Mouse (Mus musculus): ENCODE data around the gene Lhfpl5. TPM values are rescaled to one million over a fixed set of nuclear protein-coding genes. Genes with fewer than 3 reads are reported as not detected.

The Lhfpl5 gene
- polyA plus RNA-seq, 1 experiment from 2014 or later: 0.87 TPM

- Histone ChIP-seq H3K36me3 (ENCODE audit: control insufficient read depth, insufficient read depth, low read length) (no peaks in the 10 kb centered on the region), H3K4me2 (ENCODE audit: low read depth, low read length) (no peak overlapping the region), H3K4me1 (ENCODE audit: control insufficient read depth, insufficient read depth, low read length) (peaks cover 7% of the 10 kb centered on the region; the same call in 1 of the 2 replicates), H3K4me3 (replicated peaks; ENCODE audit: low read length) (no peak overlapping the region), H3K9ac (ENCODE audit: low read length) (no peak overlapping the region), H3K27ac (ENCODE audit: low read length) (no peak overlapping the region), H3K27me3 (ENCODE audit: control insufficient read depth, insufficient read depth, low read length) (no peaks in the 10 kb centered on the region), H3K9me3 (replicated peaks; ENCODE audit: control insufficient read depth, low read length) (no peaks in the 10 kb centered on the region)
- no peak for ATAC-seq (ENCODE audit: insufficient read depth, low FRiP score)
Measured at GRCm38 (mm10) chr17:28565181-28565580, 10.3 kb upstream of the Lhfpl5 start.

- ATAC-seq (ENCODE audit: insufficient read depth, low FRiP score): no peak
Measured at GRCm38 (mm10) chr17:28567541-28567940, 7.9 kb upstream of the Lhfpl5 start.

GRCm38 (mm10) chr17:28571868-28572267 is 3.6 kb upstream of the Lhfpl5 start:
- no peak overlapping the region for H3K4me3 ChIP-seq (replicated peaks; ENCODE audit: low read length)
- H3K36me3 ChIP-seq (ENCODE audit: control insufficient read depth, insufficient read depth, low read length): no peaks in the 10 kb centered on the region
- no peak overlapping the region for H3K9ac ChIP-seq (ENCODE audit: low read length)
- ATAC-seq (ENCODE audit: insufficient read depth, low FRiP score): no peak
- no peak overlapping the region for H3K4me2 ChIP-seq (ENCODE audit: low read depth, low read length)
- peaks cover 4% of the 10 kb centered on the region for H3K4me1 ChIP-seq (ENCODE audit: control insufficient read depth, insufficient read depth, low read length)
- WGBS: 67% methylated on average over 3 of the region's 3 CpGs
- no peaks in the 10 kb centered on the region for H3K27me3 ChIP-seq (ENCODE audit: control insufficient read depth, insufficient read depth, low read length)
- no peak overlapping the region for H3K27ac ChIP-seq (ENCODE audit: low read length)
- no peaks in the 10 kb centered on the region for H3K9me3 ChIP-seq (replicated peaks; ENCODE audit: control insufficient read depth, low read length)

More at GRCm38 (mm10) chr17:28567541-28567940, 7.9 kb upstream of the Lhfpl5 start:
- WGBS: 40% methylated on average over 3 of the region's 3 CpGs
- Histone ChIP-seq H3K9ac (ENCODE audit: low read length) (no peak overlapping the region), H3K4me1 (ENCODE audit: control insufficient read depth, insufficient read depth, low read length) (no peaks in the 10 kb centered on the region), H3K9me3 (replicated peaks; ENCODE audit: control insufficient read depth, low read length) (no peaks in the 10 kb centered on the region), H3K36me3 (ENCODE audit: control insufficient read depth, insufficient read depth, low read length) (no peaks in the 10 kb centered on the region), H3K4me2 (ENCODE audit: low read depth, low read length) (no peak overlapping the region), H3K4me3 (replicated peaks; ENCODE audit: low read length) (no peak overlapping the region), H3K27me3 (ENCODE audit: control insufficient read depth, insufficient read depth, low read length) (no peaks in the 10 kb centered on the region), H3K27ac (ENCODE audit: low read length) (no peak overlapping the region)

- no peaks in the 10 kb centered on the region for H3K36me3 ChIP-seq (ENCODE audit: control insufficient read depth, insufficient read depth, low read length)
- no peaks in the 10 kb centered on the region for H3K9me3 ChIP-seq (replicated peaks; ENCODE audit: control insufficient read depth, low read length)
- H3K4me1 ChIP-seq (ENCODE audit: control insufficient read depth, insufficient read depth, low read length): peaks cover 4% of the 10 kb centered on the region
- H3K4me3 ChIP-seq (replicated peaks; ENCODE audit: low read length): no peak overlapping the region
- H3K27ac ChIP-seq (ENCODE audit: low read length): no peak overlapping the region
- H3K27me3 ChIP-seq (ENCODE audit: control insufficient read depth, insufficient read depth, low read length): no peaks in the 10 kb centered on the region
- ATAC-seq (ENCODE audit: insufficient read depth, low FRiP score): no peak
- 71% methylated on average over 7 of the region's 7 CpGs for WGBS
- no peak overlapping the region for H3K4me2 ChIP-seq (ENCODE audit: low read depth, low read length)
- no peak overlapping the region for H3K9ac ChIP-seq (ENCODE audit: low read length)
Measured at GRCm38 (mm10) chr17:28572521-28572920, 2.9 kb upstream of the Lhfpl5 start.

GRCm38 (mm10) chr17:28572941-28573340 is 2.5 kb upstream of the Lhfpl5 start:
- H3K4me2 ChIP-seq (ENCODE audit: low read depth, low read length): no peak overlapping the region
- 80% methylated on average over 6 of the region's 6 CpGs for WGBS
- H3K27ac ChIP-seq (ENCODE audit: low read length): no peak overlapping the region
- no peaks in the 10 kb centered on the region for H3K9me3 ChIP-seq (replicated peaks; ENCODE audit: control insufficient read depth, low read length)
- peaks cover 4% of the 10 kb centered on the region for H3K4me1 ChIP-seq (ENCODE audit: control insufficient read depth, insufficient read depth, low read length)
- H3K27me3 ChIP-seq (ENCODE audit: control insufficient read depth, insufficient read depth, low read length): no peaks in the 10 kb centered on the region
- no peak overlapping the region for H3K4me3 ChIP-seq (replicated peaks; ENCODE audit: low read length)
- H3K36me3 ChIP-seq (ENCODE audit: control insufficient read depth, insufficient read depth, low read length): no peaks in the 10 kb centered on the region
- ATAC-seq (ENCODE audit: insufficient read depth, low FRiP score): no peak
- no peak overlapping the region for H3K9ac ChIP-seq (ENCODE audit: low read length)

GRCm38 (mm10) chr17:28580396-28580795 is 5.0 kb downstream of the Lhfpl5 start:
- Histone ChIP-seq H3K4me1 (ENCODE audit: control insufficient read depth, insufficient read depth, low read length) (peaks cover 4% of the 10 kb centered on the region), H3K9me3 (replicated peaks; ENCODE audit: control insufficient read depth, low read length) (no peaks in the 10 kb centered on the region), H3K4me2 (ENCODE audit: low read depth, low read length) (no peak overlapping the region), H3K27me3 (ENCODE audit: control insufficient read depth, insufficient read depth, low read length) (no peaks in the 10 kb centered on the region), H3K4me3 (replicated peaks; ENCODE audit: low read length) (no peak overlapping the region), H3K9ac (ENCODE audit: low read length) (no peak overlapping the region), H3K27ac (ENCODE audit: low read length) (no peak overlapping the region), H3K36me3 (ENCODE audit: control insufficient read depth, insufficient read depth, low read length) (no peaks in the 10 kb centered on the region)
- WGBS: 3% methylated on average over 9 of the region's 9 CpGs
- ATAC-seq (ENCODE audit: insufficient read depth, low FRiP score): no peak; the same call in 1 of the 2 replicates

- H3K27me3 ChIP-seq (ENCODE audit: control insufficient read depth, insufficient read depth, low read length): no peaks in the 10 kb centered on the region
- H3K4me3 ChIP-seq (replicated peaks; ENCODE audit: low read length): no peak overlapping the region
- H3K4me2 ChIP-seq (ENCODE audit: low read depth, low read length): no peak overlapping the region
- no peaks in the 10 kb centered on the region for H3K36me3 ChIP-seq (ENCODE audit: control insufficient read depth, insufficient read depth, low read length)
- H3K9me3 ChIP-seq (replicated peaks; ENCODE audit: control insufficient read depth, low read length): no peaks in the 10 kb centered on the region
- WGBS: 54% methylated on average over 2 of the region's 2 CpGs
- no peaks in the 10 kb centered on the region for H3K4me1 ChIP-seq (ENCODE audit: control insufficient read depth, insufficient read depth, low read length)
- H3K9ac ChIP-seq (ENCODE audit: low read length): no peak overlapping the region
- H3K27ac ChIP-seq (ENCODE audit: low read length): no peak overlapping the region
- ATAC-seq (ENCODE audit: insufficient read depth, low FRiP score): no peak
Measured at GRCm38 (mm10) chr17:28581056-28581455, 5.6 kb downstream of the Lhfpl5 start.

- 74% methylated on average over 3 of the region's 3 CpGs for WGBS
- H3K27me3 ChIP-seq (ENCODE audit: control insufficient read depth, insufficient read depth, low read length): no peaks in the 10 kb centered on the region
- H3K4me3 ChIP-seq (replicated peaks; ENCODE audit: low read length): no peak overlapping the region
- H3K27ac ChIP-seq (ENCODE audit: low read length): no peak overlapping the region
- H3K4me2 ChIP-seq (ENCODE audit: low read depth, low read length): no peak overlapping the region
- H3K4me1 ChIP-seq (ENCODE audit: control insufficient read depth, insufficient read depth, low read length): no peaks in the 10 kb centered on the region
- no peak overlapping the region for H3K9ac ChIP-seq (ENCODE audit: low read length)
- no peak for ATAC-seq (ENCODE audit: insufficient read depth, low FRiP score)
- no peaks in the 10 kb centered on the region for H3K9me3 ChIP-seq (replicated peaks; ENCODE audit: control insufficient read depth, low read length)
- peaks cover 25% of the 10 kb centered on the region for H3K36me3 ChIP-seq (ENCODE audit: control insufficient read depth, insufficient read depth, low read length)
Measured at GRCm38 (mm10) chr17:28586509-28586908, 11.1 kb downstream of the Lhfpl5 start.

GRCm38 (mm10) chr17:28588591-28588990 is 13.2 kb downstream of the Lhfpl5 start:
- 85% methylated on average over 2 of the region's 2 CpGs for WGBS
- no peak for ATAC-seq (ENCODE audit: insufficient read depth, low FRiP score)
- Histone ChIP-seq H3K36me3 (ENCODE audit: control insufficient read depth, insufficient read depth, low read length) (peaks cover 39% of the 10 kb centered on the region), H3K4me2 (ENCODE audit: low read depth, low read length) (no peak overlapping the region), H3K9me3 (replicated peaks; ENCODE audit: control insufficient read depth, low read length) (no peaks in the 10 kb centered on the region), H3K27ac (ENCODE audit: low read length) (no peak overlapping the region), H3K9ac (ENCODE audit: low read length) (no peak overlapping the region), H3K4me3 (replicated peaks; ENCODE audit: low read length) (no peak overlapping the region), H3K27me3 (ENCODE audit: control insufficient read depth, insufficient read depth, low read length) (no peaks in the 10 kb centered on the region), H3K4me1 (ENCODE audit: control insufficient read depth, insufficient read depth, low read length) (no peaks in the 10 kb centered on the region)

- Histone ChIP-seq H3K4me3 (replicated peaks; ENCODE audit: low read length) (no peak overlapping the region), H3K36me3 (ENCODE audit: control insufficient read depth, insufficient read depth, low read length) (peaks cover 39% of the 10 kb centered on the region), H3K4me2 (ENCODE audit: low read depth, low read length) (no peak overlapping the region), H3K27ac (ENCODE audit: low read length) (no peak overlapping the region), H3K4me1 (ENCODE audit: control insufficient read depth, insufficient read depth, low read length) (no peaks in the 10 kb centered on the region), H3K9me3 (replicated peaks; ENCODE audit: control insufficient read depth, low read length) (no peaks in the 10 kb centered on the region), H3K9ac (ENCODE audit: low read length) (no peak overlapping the region), H3K27me3 (ENCODE audit: control insufficient read depth, insufficient read depth, low read length) (no peaks in the 10 kb centered on the region)
- WGBS: 76% methylated on average over 3 of the region's 3 CpGs
- ATAC-seq (ENCODE audit: insufficient read depth, low FRiP score): no peak
Measured at GRCm38 (mm10) chr17:28590596-28590995, 15.2 kb downstream of the Lhfpl5 start.
